Mouse (Mus musculus) myocyte (in vitro differentiated cells): ENCODE data around the gene Casz1.

Experiments used
- MAX ChIP-seq: IDR thresholded peaks from one replicate; pipeline ENCODE4 v1.6.1; 2011; ENCODE audit warnings: low read depth, mild to moderate bottlenecking, control low read depth
- MYOG ChIP-seq, 3 experiments: IDR thresholded peaks; one replicate each; pipeline ENCODE4 v1.6.1; 2011; ENCODE audit warnings: control low read depth in 2 of 3, low read depth in 2 of 3, mild to moderate bottlenecking in 2 of 3; ENCODE audit not compliant: insufficient read length in 2 of 3, control insufficient read depth in 1 of 3, insufficient read depth in 1 of 3
- POLR2A ChIP-seq: IDR thresholded peaks from one replicate; pipeline ENCODE4 v1.6.1; 2011; ENCODE audit warnings: low read depth, mild to moderate bottlenecking, control low read depth, moderate library complexity; ENCODE audit not compliant: insufficient read length
- TCF12 ChIP-seq: IDR thresholded peaks from one replicate; pipeline ENCODE4 v1.6.1; 2011; ENCODE audit warnings: mild to moderate bottlenecking, control low read depth; ENCODE audit not compliant: poor library complexity, insufficient read depth, severe bottlenecking
- TCF3 ChIP-seq: IDR thresholded peaks from one replicate; pipeline ENCODE4 v1.6.1; 2011; ENCODE audit warnings: low read depth, control low read depth; ENCODE audit not compliant: insufficient read length
- USF1 ChIP-seq: IDR thresholded peaks from one replicate; pipeline ENCODE4 v1.6.1; 2011; ENCODE audit warnings: low read depth, mild to moderate bottlenecking, control low read depth, moderate library complexity

GRCm38 (mm10) chr4:148890892-148891838 lies 86.9 kb downstream of the Casz1 start:
- no peak for TF ChIP-seq POLR2A
- no peak for TF ChIP-seq MAX
- no peak for TF ChIP-seq TCF12
- TF ChIP-seq USF1: no peak
- no peak for TF ChIP-seq TCF3
- no peak for TF ChIP-seq MYOG (IDR thresholded peaks at IDR 0.05; ENCODE audit: control insufficient read depth in 1 of 3, insufficient read depth in 1 of 3, insufficient read length in 2 of 3, low read depth in 2 of 3)
